Mouse (Mus musculus) layer of hippocampus, adult 2 months (tissue): ENCODE measurements around the gene Pfdn6. TPM values are rescaled to one million over a fixed set of nuclear protein-coding genes. Genes with fewer than 3 reads are reported as not detected.
A peak's percentile ranks its signal among the peaks of the same experiment; 100 is the strongest.
"Not testable (repeated sequence)": the region's sequence is repeated elsewhere in the genome, so short reads cannot be mapped to it uniquely, and the experiment has no call there.

Source experiments
- DNase-seq, 2 experiments: peaks; one replicate each; pipeline ENCODE4 v3.0.0; 2022; ENCODE audit warnings: low spot score in 2 of 2
- H3K27ac ChIP-seq: fragments of 200-600 bp; 2 replicates; pipeline ENCODE4 v1.8.1; 2022
- H3K4me3 ChIP-seq: fragments of 200-600 bp; 2 replicates; pipeline ENCODE4 v1.8.1; 2022; ENCODE audit warnings: mild to moderate bottlenecking
- CTCF ChIP-seq: fragments of 200-600 bp; conservative IDR thresholded peaks from 2 replicates; pipeline ENCODE4 v1.8.1; 2022; ENCODE audit warnings: antibody characterized with exemption, mild to moderate bottlenecking, moderate library complexity
- total RNA-seq, 2 experiments: library from RNA; stranded (reverse); gene quantifications; 2 replicates each; pipeline ENCODE4 v1.2.3; 2021

Pfdn6 gene
- total RNA-seq, 2 experiments from 2014 or later: 86.5 to 97.4 TPM

- Histone ChIP-seq H3K27ac (no peak overlapping the region), H3K4me3 (no peak overlapping the region)
- no peak for TF ChIP-seq CTCF
- no peak for DNase-seq
Measured at GRCm38 (mm10) chr17:33902491-33902890, 37.7 kb downstream of the Pfdn6 start.

DNA sequence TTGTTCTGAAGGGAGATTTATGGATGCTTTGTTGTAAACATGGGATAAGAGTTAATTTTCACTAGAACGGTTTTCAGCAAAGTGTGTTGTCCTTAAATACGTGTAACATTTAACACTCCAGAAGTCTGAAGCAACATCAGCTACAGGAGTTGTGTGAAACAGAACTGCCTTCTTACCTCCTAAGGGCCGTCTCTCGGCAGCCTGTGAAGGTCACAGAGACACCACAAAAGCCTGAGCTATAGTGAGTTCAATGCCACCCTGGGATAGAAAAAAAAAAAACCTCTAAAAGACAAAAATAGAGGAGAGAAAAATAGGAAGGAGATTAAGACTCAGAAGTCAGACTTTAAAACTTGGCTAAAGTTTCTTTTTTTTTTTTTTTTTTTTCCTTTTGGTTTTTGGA, 38.1 kb downstream of the Pfdn6 start:
- TF ChIP-seq CTCF: no peak
- Histone ChIP-seq H3K4me3 (no peak overlapping the region), H3K27ac (no peak overlapping the region)
- DNase-seq: no peak

DNA sequence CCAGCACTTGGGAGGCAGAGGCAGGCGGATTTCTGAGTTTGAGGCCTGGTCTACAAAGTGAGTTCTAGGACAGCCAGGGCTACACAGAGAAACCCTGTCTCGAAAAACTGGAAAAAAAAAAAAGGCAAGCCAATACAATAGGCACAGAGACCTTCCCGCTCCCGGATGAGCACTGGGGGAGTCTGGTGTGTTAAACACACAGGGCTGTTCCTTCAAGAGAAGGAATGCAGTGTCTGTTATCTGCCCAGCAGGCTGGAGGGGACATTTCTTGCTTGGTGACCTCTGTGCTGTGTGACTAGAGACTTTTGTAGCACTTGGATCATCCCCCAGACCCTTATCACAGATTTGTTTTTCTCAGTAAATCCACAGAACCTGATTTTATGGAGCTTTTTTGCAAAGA, 38.5 kb downstream of the Pfdn6 start:
- TF ChIP-seq CTCF: no peak
- no peak overlapping the region for H3K4me3 ChIP-seq
- H3K27ac ChIP-seq: no peak overlapping the region
- no peak for DNase-seq

- no peak overlapping the region for H3K4me3 ChIP-seq
- no peak overlapping the region for H3K27ac ChIP-seq
- no peak for DNase-seq
- no peak for TF ChIP-seq CTCF
Measured at GRCm38 (mm10) chr17:33900989-33901314, 39.2 kb downstream of the Pfdn6 start.

GRCm38 (mm10) chr17:33900281-33900988, 39.7 kb downstream of the Pfdn6 start:
- no peak overlapping the region for H3K27ac ChIP-seq
- TF ChIP-seq CTCF: no peak
- no peak overlapping the region for H3K4me3 ChIP-seq
- no peak for DNase-seq

DNA sequence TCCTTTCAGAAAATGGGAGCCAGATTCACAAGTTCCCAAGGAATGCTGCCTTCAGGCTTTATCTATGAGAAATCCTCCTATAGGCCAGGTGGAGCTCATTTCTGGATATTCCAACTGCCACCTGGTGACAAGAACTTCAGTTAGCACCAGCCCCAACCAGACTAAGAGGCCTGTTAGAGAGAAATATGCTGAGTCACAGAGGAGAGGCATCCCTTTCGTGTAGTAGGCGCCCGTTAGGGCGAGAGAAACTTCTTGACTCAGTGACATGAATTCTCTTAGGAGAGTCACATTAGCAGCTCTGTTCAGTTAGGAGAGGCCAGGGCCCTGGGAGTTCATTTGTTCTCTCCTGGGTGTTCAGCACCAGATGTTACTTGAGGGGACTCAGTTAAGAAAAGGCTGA, 40.5 kb downstream of the Pfdn6 start:
- H3K4me3 ChIP-seq: no peak overlapping the region
- no peak for TF ChIP-seq CTCF
- no peak for DNase-seq
- H3K27ac ChIP-seq: no peak overlapping the region

GRCm38 (mm10) chr17:33898193-33898592, 42.0 kb downstream of the Pfdn6 start:
- H3K4me3 ChIP-seq, DNase-seq, H3K27ac ChIP-seq: not testable (repeated sequence)

GRCm38 (mm10) chr17:33897114-33897794, 42.9 kb downstream of the Pfdn6 start:
- no peak overlapping the region for H3K27ac ChIP-seq
- no peak overlapping the region for H3K4me3 ChIP-seq
- no peak for DNase-seq
- peak; percentile 74 for TF ChIP-seq CTCF

DNA sequence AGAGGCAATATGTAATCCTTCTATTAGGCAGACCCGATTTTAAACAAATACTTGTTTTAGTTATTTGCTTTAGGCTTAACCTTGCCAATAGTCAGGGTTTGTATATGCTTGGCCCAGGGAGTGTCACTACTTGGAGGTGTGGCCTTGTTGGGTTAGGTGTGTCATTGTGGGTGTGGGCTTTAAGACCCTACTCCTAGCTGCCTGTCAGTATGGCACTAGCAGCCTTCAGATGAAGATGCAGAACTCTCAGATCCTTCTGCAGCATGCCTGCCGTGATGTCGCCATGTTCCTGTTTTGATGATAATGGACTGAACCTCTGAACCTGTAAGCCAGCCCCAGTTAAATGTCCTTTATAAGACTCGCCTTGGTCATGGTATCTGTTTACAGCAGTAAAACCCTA, 47.1 kb downstream of the Pfdn6 start:
- H3K4me3 ChIP-seq, H3K27ac ChIP-seq, DNase-seq: not testable (repeated sequence)

DNA sequence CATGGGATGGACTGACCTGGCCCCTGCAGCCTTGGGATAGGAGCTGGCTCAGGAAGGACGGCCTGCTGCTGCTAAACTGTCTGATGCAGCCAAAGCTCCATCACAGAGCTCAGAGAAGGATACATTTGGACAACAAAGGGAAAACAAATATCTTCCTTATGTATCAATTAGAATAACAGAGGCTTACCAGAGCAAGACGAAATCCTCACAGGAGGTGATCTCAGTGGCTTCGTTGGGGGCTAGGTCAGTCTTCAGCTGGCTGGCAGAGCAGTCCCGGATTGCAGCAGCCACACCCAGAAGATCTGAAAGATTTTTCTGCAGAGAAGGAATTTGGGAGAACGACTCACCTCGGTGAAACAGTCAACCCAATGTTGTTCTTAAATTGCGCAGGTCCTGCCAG, 47.7 kb downstream of the Pfdn6 start:
- no peak for TF ChIP-seq CTCF
- Histone ChIP-seq H3K4me3 (no peak overlapping the region), H3K27ac (no peak overlapping the region)
- no peak for DNase-seq

DNA sequence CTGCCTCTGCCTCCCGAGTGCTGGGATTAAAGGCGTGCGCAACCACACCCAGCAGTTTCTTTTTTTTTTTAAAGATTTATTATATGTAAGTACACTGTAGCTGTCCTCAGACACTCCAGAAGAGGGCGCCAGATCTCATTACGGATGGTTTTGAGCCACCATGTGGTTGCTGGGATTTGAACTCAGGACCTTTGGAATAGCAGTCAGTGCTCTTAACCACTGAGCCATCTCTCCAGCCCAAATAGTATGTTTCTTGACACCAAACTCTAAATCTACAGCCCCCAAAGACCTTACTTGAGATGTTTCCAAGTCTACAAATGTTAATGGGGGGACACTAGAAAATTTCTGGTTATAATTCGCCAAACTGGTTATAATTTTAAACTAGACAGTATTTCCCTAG, 48.3 kb downstream of the Pfdn6 start:
- not testable (repeated sequence) for H3K4me3 ChIP-seq, H3K27ac ChIP-seq, DNase-seq
- peak; percentile 58 for TF ChIP-seq CTCF

DNA sequence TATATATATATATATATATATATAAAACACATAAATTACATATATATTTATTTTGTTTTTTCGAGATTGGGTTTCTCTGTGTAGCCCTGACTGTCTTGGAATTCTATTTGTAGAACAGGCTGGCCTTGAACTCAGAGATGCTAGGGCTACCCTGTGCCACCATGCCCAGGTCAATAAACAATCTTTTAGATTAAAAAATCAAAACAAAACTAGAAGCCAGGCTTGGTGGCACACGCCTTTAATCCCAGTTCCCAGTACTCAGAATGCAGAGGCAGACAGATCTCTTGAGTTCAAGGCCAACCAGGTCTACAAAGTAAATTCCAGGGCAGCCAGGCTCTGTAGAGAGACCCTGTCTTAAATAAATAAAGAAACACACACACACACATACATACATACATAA, 48.8 kb downstream of the Pfdn6 start:
- Histone ChIP-seq H3K27ac (no peak overlapping the region), H3K4me3 (no peak overlapping the region)
- no peak for DNase-seq
- TF ChIP-seq CTCF: no peak

DNA sequence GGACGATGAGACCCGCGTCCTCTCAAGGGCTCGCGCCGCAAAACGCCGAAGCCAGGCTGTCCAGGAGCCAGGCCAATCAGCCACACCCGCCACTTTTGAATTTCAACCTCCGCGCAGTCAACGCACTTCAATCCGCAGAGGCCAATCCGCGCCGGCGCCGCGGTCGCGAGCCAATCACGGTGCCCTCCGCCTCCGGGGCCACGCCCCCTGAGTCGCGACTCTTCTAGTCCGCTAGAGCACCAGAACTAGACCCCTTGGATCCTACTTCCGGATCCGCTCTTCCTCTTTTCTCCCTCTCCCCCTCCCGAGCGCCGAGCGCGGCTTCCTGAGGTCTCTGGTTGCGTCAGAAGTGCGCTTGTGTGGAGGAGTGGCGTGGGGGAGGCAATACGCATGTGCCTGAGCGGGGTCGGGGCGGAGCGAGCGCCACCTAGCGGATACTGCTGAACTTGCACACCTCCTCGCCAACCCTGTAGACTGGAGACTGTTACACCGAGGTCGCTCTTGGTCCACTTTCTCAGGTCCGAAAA, 49.5 kb downstream of the Pfdn6 start, which contains the start of gene Kifc1:
Kifc1 (minus strand) TSS at position 129 of the 527 bp plus-strand sequence.
- no peak within 1 kb of the TSS for H3K27ac ChIP-seq
- peak within 1 kb of the TSS; percentile 69 for H3K4me3 ChIP-seq
- TF ChIP-seq CTCF: peak; percentile 92
- DNase-seq: peak; percentile 100

DNA sequence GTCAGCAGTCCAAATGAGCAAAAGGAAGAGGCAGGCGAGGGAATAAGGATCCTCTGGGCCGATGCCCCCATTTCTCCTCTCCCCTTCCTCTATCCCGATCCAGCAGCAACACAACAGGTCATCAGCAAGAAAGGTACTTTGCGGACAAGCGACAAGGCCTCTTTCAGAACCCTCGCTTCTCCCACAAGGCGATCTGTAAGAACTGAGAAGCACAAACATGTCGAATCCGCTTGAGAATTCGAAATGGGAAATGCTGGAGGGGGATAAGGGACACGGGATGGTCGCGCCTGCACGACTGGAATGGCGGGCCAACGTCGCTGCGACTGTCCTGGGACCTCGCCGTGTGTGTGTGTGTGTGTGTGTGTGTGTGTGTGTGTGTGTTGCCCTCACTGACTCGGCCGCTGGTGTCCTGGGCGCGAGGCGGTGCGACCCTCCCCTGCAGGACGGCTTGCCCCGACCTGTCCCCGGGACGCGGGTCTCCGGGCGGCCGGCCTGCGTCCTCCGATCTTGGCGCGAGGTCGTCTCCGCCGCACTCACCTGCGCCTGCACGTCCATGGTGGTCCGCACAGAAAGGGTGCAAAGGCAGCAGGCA, 50.1 kb downstream of the Pfdn6 start:
- not testable (repeated sequence) for H3K27ac ChIP-seq, DNase-seq
- H3K4me3 ChIP-seq: peak overlapping the region; percentile 69

Other genes starting within 250 kb of the Pfdn6 start
- 10 to 100 TPM; 84.7 to 86.1 TPM for gene March2, start 221.7 kb downstream of the Pfdn6 start, total RNA-seq
- 100 to 1,000 TPM; 306 to 322 TPM for gene Rab11b, start 179.8 kb downstream of the Pfdn6 start, total RNA-seq
- gene Angptl4, start 158.5 kb downstream of the Pfdn6 start, total RNA-seq: 1 to 10 TPM; 4.1 to 4.2 TPM
- 10 to 100 TPM; 35.2 to 40.6 TPM for gene Kank3, start 129.8 kb downstream of the Pfdn6 start, total RNA-seq
- 100 to 1,000 TPM; 723 to 770 TPM for gene Rps28, start 115.8 kb downstream of the Pfdn6 start, total RNA-seq
- gene Ndufa7, start 115.8 kb downstream of the Pfdn6 start, total RNA-seq: 100 to 1,000 TPM; 207 to 208 TPM
- gene Cd320, start 97.3 kb downstream of the Pfdn6 start, total RNA-seq: 10 to 100 TPM; 22.6 to 25.0 TPM
- gene Gm7029, start 66.5 kb downstream of the Pfdn6 start, total RNA-seq: not detected
- gene Kifc1, start 49.7 kb downstream of the Pfdn6 start, total RNA-seq: 1 to 10 TPM; 1.8 to 3.0 TPM
- under 1 TPM; 0.61 to 0.64 TPM for gene Platr17, start 35.2 kb downstream of the Pfdn6 start, total RNA-seq
- 10 to 100 TPM; 26.1 to 32.9 TPM for gene Daxx, start 30.9 kb downstream of the Pfdn6 start, total RNA-seq
- 10 to 100 TPM; 30.2 to 40.1 TPM for gene Tapbp, start 24.4 kb downstream of the Pfdn6 start, total RNA-seq
- gene Zbtb22, start 24.4 kb downstream of the Pfdn6 start, total RNA-seq: 10 to 100 TPM; 31.4 to 31.8 TPM
- 10 to 100 TPM; 68.9 to 76.4 TPM for gene Rgl2, start 10.8 kb downstream of the Pfdn6 start, total RNA-seq
- 10 to 100 TPM; 14.5 to 18.9 TPM for gene Wdr46, start 317 bp upstream of the Pfdn6 start, total RNA-seq
- gene B3galt4, start 11.1 kb upstream of the Pfdn6 start, total RNA-seq: 1 to 10 TPM; 6.3 TPM
- gene Vps52, start 15.5 kb upstream of the Pfdn6 start, total RNA-seq: 10 to 100 TPM; 84.3 to 92.5 TPM
- gene Rps18, start 15.7 kb upstream of the Pfdn6 start, total RNA-seq: 100 to 1,000 TPM; 310 to 336 TPM
- 10 to 100 TPM; 20.7 to 22.5 TPM for gene H2-K1, start 60.0 kb upstream of the Pfdn6 start, total RNA-seq
- gene Ring1, start 84.3 kb upstream of the Pfdn6 start, total RNA-seq: 10 to 100 TPM; 39.6 to 45.2 TPM
- gene H2-Ke6, start 87.7 kb upstream of the Pfdn6 start, total RNA-seq: 10 to 100 TPM; 55.6 to 59.5 TPM
- 10 to 100 TPM; 97.7 to 98.9 TPM for gene Slc39a7, start 91.3 kb upstream of the Pfdn6 start, total RNA-seq
- 10 to 100 TPM; 80.6 to 85.5 TPM for gene Rxrb, start 91.5 kb upstream of the Pfdn6 start, total RNA-seq
- gene Col11a2, start 99.1 kb upstream of the Pfdn6 start, total RNA-seq: 10 to 100 TPM; 18.9 to 23.1 TPM
- gene H2-Oa, start 152.0 kb upstream of the Pfdn6 start, total RNA-seq: under 1 TPM in 1 of 2 experiments, not detected in 1; 0.44 TPM
- gene H2-DMa, start 179.2 kb upstream of the Pfdn6 start, total RNA-seq: 10 to 100 TPM; 26.2 to 33.1 TPM
- gene Brd2, start 182.3 kb upstream of the Pfdn6 start, total RNA-seq: 100 to 1,000 TPM; 196 to 200 TPM
- gene H2-DMb2, start 203.0 kb upstream of the Pfdn6 start, total RNA-seq: under 1 TPM; 0.77 to 0.96 TPM
- 1 to 10 TPM; 1.8 to 2.5 TPM for gene H2-DMb1, start 212.7 kb upstream of the Pfdn6 start, total RNA-seq
- 1 to 10 TPM; 3.3 to 3.4 TPM for gene Tap1, start 247.2 kb upstream of the Pfdn6 start, total RNA-seq
- 1 to 10 TPM; 2.1 to 3.6 TPM for gene Psmb9, start 247.4 kb upstream of the Pfdn6 start, total RNA-seq